Mouse (Mus musculus): ENCODE data around the gene Clcn1.

Clcn1 gene

DNA sequence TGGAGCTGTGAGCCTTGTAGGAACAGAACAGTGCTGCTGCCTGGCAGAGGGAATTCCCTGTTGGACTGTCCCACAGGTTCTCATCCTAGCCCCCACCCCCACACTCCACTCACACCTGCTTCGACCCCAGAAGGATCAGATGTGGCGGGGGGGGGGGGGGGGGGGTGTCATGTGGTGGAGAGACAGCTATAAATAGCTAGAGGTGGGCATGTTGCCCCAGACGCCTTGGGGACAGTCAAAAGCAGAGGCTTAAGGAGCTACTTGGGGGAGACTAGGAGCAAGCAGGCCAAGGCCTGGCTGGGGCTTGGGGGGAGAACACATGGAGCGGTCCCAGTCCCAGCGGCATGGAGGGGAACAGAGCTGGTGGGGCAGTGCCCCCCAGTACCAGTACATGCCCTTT, at the start of gene Clcn1:
Gene Clcn1 (plus strand): TSS at position 238 of the 400 bp plus-strand sequence.
- no peak for DNase-seq

DNA sequence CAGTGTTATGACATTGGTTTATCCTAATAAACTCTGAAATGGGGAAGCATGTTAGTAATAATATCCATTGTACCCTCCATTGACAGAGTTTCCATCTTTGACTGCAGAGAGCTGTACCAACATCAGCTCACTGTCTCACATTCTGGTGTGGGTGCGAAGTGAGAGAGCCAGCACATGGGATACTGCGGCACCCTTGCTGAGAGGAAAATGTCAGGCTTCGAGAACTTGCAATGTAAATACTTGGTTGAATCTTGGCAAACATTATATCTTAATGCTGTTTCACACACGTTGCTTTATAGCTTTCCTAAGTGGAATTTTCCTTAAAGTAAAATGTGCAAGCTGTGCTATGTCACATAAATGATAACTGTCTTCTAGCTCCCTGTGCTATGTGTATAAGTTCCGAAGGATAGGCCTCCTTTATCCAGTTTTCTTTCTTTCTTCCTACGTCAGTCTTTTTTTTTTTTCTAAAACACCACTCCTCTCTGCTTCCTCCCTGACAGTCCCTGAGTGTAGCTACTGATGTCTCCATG, 49.1 kb upstream of the Clcn1 start:
- DNase-seq = no peak

DNA sequence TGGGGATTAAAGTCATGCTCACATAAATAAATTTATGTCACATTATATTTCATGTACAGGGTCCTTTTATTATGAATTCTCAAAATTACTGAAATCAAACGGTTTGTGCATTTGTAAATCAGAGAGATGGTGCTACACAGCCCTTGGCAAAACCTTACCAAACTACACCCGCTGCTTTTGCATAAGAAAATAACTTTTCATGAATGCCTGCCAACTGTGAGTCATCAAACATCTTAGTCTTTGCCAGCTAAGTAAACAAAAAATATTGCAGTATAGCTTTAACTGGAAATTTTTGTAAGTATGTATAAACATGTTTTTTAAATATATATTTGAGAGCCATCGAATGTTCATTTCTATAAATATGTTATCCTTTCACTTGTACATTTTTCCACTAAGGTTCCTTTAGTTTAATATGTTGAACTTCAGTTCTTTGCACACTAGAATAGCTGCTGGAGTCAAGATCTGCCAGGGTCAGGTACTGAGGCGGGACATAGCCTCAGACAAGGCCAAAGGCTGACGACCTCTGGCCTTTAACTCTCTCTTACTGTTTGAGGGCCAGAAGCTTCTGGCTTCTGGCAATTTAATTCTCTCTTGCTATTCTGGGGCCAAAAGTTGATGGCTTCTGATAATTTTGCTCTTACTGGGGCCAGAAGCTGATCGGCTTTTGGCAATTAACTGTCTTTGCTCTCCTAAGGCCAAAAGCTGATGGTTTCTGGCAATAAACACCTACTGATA, 45.0 kb upstream of the Clcn1 start:
- DNase-seq = no peak

DNA sequence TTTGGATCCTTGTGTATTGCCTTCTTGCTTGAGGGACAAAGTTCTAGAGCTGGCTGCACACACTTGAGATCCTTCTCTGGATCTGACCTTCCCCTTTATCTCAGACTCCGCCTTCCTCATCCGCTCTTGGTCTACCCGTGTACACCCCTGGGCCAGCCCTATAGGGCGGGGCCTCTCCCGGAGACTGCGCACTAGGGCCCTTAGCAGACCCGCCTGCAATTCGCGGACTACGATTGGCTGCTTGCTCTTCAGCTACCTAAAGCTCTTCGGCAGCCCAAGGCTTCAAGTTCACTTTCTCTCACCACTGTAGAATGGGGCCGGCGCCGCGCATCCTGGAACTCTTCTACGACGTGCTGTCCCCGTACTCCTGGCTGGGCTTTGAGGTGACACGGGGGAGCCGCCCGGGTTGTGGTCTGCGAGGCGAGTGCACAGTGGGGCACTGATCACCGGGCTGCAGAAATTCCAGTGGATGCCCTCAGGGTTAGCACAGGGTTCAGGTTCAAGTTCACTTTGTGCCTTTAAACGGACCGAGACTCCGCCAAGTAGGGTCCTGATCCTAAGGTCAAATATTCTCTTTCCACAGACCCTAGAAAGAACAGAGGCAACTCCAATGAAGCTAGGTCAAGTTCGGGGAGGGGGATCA, 40.7 kb upstream of the Clcn1 start, which contains the start of gene Gstk1:
Gene Gstk1 (plus strand): TSS at position 225 of the 643 bp plus-strand sequence.
- DNase-seq = peak; percentile 84 to 89

DNA sequence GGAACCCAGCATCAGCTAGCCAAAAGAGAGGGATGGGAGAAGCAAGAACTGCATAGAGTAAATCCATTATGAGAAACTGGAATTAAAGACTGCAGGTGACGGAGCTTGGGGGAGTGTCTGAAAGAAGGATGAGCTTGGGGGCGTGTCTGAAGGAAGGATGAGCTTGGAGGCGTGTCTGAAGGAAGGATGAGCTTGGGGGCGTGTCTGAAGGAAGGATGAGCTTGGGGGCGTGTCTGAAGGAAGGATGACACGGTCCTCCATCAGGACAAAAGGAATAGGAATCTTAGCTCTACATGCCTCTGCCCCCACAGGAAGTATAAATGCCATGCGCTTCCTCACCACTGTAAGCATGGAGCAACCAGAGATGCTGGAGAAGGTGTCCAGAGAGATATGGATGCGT, 39.3 kb upstream of the Clcn1 start:
- peak in 1 of 2 experiments; percentile 40 for DNase-seq

DNA sequence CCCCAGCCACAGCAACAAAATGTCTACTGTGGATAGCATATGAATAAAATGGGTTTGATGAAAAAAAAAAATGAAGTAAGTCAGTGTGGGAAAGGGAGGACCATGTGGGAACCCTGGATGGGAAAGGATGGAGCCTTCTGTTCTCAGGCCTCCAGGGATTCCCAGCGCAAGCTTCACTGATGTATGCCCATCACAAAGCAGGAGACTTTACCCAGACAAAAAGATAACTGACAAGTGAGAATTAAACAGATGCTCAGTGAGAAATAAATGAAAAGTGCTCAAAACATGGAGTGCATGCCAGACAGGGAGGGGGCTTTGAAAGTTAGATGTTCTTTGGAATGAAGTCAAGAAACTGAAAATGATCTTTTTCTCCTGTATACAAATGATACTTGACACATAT, 38.5 kb upstream of the Clcn1 start:
- no peak for DNase-seq

DNA sequence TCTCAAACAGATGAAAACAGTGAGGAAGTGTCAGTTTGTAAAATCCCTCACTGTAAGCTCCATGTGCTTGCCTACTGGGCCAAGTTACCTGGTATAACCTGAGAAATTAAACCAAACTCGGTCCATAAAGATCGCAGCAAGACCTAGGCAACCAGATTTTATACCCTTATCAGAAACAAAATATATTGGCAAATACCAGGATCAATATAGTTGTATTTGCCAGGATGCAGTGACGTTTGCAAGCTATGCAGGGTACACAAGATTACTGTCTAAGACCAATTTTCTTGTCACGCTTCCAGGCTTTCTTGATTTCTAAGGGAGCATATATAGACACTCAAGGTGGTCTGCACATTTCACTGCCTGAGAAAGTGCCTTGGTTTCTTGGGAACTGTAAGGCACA, 34.7 kb upstream of the Clcn1 start:
- DNase-seq = no peak

DNA sequence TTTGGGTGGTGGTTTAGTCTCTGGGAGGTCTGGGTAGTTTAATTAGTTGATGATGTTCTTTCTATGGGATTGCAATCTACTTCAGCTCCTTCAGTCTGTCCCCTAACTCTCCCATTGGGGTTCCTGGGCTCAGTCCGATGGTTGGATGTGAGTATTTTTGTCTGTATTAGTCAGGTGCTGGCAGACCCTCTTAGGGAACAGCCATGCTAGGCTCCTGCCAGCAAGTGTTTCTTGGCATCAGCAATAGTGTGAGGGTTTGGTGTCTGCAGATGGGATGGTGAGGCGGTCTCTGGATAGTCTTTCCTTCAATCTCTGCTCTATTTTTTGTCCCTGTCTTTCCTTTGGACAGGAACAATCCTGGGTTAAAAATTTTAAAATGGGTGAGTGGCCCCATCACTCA, 33.4 kb upstream of the Clcn1 start:
- no peak for DNase-seq

DNA sequence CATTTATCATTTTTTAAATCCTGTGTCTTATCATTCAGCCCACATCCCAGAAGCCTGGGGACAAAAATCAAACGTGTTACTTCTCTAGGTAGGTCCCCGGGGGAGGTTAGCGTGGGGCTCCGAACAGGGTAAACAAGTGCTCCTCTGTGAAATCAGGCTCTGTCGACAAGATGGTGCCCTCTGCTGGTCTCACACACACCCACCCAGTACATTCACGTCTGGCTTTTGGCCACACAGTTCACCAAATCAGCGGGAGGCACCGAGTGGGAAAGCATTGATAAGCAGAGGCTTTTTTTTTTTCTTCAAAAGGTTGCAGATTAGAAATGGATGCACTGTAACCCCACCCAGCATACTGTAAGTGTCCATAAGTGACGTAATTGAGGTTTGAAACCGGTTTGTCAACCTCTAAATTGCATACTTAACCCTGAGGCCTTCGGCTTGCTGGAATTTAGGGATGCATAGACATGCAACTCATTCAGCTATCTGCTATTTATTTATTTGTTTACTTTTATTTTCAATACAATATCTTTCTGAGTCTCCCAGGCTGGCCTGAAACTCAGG, 29.1 kb upstream of the Clcn1 start:
- peak; percentile 73 to 75 for DNase-seq

DNA sequence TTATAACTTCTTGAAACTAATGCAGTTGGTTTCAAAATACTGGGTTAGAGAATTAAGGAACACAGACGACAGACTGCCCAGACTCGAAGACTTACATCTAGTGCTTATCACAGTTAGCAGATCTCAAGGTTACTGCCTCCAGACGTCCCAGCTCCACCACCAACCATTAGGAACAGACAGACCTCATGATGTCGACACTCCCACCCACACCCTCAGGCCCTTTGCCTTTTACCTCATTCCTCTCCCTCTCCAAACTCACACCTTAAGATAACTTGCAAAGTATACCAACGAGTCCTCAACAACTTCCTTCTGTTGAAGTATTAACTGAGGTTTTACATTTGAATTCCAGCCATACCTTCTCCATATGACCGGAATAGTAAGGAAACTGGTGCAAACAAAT, 26.1 kb upstream of the Clcn1 start:
- DNase-seq = no peak

DNA sequence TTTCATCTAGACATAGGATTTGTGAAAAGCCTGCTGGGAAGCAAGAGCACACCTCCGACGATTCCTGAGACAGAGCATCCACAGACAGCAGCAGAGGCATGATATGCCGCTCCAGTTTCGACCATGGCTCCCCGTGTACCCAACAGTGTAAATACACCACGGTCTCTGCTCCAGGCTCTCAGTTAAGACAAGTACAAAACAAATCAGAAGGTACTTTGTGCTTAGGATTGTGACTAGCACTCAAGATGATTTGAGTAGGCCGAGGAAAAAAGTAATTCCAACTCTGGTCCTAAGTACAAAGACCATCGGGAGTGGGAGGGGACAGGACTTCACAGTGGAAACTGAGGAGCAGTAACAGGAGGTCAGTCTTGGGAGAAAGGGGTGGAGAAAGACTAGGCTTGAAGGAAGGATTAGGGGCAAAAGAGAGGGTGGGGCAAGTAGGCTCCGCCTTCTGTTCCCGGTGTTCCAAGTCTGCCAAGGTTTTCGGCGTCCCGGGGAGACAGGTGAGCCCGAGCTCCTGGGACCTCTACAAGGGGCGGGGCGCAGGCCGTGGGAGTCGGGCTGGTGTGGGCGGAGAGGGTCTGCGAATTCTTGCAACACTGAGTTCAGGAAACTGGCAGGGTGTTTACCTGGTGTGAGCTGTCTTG, 24.8 kb upstream of the Clcn1 start, which contains the start of gene Tmem139:
Gene Tmem139 (plus strand): TSS at position 447 of the 647 bp plus-strand sequence.
- no peak for DNase-seq

DNA sequence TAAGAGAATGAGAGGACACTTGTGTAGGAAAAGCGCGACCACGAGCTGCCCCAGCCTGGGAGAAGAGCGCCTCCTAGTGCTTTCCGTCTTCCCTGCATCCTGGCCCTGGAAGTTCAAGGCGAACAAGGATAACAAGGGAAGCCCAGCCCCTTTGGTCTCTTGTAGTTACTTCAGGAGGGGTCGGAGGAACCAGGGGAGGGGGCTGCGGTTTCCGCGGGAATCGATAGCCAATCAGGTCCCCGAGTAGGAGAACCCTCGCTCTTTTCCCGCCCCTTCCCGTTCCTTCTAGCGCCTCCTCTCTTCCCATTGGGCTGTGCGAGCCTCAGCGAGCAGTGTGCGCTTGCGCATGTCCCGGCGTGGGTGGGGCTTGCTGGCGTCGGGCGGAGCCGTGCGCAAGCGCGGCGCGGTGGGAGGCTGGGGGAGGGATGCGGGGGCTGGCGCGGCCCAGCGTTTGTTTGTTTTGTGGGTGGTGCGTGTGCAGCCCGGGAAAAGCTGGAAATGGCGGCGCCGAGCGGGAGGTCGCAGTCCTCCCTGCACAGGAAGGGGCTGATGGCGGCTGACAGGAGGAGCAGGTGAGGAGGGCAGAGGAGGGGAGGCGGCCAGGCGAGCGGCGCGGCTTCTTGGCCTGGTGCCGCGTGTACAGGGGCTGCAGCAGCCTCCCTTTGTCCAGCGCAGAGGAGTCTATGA, 21.7 kb upstream of the Clcn1 start, which contains the start of gene Casp2:
Gene Casp2 (plus strand): TSS at position 360 of the 687 bp plus-strand sequence.
- DNase-seq = peak; percentile 98

DNA sequence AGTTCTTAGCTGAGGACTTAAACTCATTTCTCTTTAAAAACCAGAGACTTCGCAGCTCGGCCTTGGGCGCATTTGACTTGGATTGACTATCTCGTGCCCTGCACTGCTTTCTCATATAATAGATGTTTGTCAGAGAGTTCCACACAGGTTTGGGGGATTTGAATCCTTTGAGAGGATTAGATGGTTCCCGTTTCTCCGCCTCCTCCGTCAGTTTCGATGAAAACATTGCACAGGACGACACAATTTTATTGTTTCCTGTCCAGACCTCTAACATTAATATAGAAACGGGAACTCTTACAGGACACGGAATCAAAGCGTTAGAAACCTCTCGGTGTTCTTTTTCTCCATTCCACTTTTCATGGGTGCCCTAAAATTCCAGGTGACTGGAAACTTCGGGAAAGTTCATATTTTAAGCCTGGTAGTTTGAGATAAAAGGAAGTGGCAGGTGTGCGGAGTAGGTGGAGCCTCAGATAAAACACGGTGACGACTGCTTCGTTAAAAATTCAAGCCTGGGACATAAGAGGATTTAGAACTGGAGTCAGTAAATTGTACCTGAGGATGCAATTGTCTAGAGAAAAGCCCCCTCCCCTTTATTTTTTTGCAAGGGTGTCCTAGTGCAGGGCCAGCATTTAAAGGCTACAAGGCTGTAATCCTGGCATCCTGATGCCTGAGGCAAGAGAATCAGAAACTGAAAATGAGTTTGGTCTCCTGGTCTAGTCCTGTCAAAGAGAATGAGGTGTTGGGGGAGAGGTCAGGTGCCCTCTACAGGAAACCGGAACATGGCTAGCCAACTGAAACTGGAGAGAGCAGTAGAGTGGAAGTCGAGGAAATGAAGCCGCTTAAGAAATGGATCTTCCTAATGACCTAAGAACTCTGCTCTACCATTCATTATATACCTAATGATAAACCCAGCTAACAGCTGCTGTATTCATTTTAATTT, 20.8 kb upstream of the Clcn1 start:
- peak in 1 of 2 experiments; percentile 12 for DNase-seq

DNA sequence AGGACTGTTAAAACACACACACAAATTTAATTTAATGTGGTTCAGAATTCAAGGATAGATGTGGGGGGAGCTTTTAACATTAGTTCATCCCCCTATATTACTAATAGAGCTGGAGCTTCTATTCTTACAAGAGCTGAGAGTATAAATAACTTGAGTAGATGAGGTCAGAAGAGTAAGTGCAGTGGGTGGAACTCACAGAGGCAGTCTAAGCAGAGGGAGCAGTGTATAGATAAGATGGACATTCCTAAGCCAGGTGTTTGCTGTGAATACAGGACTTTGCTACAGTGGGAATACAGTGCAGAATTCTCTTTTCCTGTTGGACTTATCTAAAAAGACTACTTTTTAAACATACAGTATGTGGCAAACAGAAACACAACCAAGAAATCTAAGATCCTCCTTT, 15.7 kb upstream of the Clcn1 start:
- DNase-seq = no peak

DNA sequence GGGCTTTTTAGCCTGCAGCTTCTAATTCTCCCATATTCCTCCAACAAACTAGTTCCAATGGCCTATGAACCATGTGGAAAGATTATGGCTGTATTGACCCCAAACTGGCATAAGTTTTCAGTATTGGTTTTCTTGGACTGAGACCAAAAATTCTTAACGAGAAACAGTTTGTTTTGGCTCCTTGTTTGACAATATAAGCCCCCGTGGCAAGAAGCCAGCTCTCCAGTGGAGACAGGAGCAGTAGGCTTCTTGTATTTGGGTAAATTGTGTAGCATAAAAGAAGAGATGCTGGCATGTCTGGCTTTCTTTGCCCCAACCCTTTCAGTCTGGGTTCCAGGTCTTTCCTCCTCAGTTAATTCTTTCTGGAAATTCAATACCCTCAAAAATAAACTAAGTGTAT, 10.3 kb upstream of the Clcn1 start:
- no peak for DNase-seq

DNA sequence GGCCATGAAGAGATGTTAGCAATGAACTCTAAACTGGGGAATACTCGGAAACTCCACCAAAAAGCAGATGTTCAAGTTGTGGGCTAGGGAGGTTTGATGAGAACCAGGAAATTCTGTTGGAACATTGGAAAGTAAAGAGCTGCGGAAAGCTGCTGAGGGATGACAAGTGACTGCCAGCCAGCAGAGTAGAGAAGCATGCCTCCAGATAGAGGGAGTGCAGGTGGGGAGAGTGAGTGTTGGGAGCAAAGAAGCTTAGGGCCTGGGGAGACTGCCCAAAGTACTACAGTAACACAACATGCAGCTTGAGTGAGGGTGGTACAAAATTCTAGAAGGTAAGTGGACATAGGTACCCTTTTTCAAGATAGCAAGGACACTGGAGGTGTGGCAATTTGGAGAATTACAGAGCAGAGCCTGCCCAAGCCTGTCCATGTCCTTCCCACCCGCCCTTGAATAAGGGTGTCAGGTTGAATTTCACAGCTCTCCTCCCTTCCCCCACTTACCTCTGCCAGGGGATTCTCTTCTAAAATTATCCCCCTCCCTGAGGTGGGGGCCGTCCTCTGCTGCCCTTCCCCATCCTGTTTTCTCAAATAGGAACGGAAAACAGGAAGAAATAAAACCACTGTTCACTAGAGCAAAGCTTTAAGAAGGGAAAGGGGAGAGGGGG, 3.5 kb upstream of the Clcn1 start:
- no peak for DNase-seq

DNA sequence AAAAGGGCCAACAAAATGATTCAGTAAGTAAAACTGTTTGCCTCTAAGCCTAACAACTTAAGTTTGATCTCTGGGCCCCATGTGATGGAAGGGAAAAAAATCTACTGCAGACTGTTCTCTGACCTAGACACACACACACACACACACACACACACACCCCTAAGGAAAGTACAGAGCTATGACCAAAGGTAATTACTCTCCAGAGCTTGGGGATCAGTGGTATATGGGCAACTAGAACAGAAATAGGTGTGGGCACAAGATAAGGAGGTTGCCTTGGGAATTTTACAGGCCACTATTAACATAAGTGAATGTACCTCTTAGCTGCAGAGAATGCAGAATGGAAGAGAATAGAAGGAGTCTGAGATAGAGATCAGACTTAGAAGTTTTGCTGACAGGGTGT, 1.1 kb downstream of the Clcn1 start:
- no peak for DNase-seq

DNA sequence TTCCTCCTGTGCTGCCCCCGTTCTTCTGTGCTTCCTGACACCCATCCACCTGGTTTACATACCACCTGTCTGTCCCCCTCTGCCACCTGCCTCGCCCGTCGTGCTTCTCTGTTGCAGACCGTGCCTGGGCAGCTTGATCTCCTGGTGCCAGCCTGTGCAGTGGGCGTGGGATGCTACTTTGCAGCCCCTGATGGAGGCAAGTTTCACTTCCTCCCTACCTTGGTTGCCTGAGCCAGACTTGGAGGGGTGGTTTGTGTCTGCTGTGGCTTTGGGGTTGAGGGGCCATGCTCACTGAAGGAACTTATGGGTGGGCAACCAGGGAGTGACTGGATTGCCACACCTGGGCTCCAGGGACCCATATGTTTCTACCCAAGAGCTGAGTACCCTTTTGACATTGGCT, 6.8 kb downstream of the Clcn1 start:
- no peak for DNase-seq

DNA sequence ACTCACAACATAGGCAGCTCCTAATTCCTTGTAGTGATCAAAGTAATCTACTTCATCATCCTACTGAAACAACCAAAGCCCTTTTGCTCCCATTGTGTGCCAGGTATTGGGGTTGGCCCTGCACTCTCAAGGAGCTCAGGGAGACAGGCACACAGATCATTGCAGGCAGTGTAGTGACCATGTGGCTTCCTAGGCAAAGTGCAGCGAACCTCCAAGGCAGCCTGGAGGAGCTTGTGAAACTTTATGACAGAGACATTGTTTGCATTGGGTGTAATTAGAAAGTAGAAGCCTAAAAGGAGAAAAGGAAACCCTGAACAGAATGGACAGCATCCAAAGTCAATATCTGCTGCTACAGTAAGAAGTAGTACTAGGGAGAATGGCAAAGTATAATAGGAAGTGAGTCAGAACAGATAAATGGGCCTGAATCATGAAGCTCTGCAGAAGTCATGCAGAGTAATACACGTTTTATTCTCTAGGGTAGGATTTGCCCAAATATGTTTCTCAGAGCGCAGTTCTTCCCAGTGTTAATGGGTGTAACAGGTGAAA, 9.1 kb downstream of the Clcn1 start:
- no peak for DNase-seq

DNA sequence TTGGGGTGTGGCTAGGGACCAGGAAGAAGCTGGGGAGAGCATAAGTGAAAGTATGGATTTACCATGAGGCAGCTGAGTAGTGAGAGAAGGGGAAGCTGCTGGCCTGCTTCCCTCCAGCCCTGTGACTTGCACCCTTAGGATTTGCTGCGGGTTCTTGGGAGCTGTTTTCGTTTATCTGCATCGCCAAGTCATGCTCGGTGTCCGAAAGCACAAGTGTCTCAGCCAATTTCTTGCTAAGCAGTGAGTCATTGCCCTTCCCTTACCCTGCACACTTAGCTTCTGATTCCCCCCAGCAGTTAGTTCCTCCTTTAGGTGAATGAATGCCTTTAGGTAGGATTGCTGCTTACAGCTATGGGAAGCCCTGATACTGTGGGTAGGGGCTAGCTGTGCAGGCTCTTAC, 12.9 kb downstream of the Clcn1 start:
- no peak for DNase-seq

Measured in thymus, postnatal 36 days (tissue).